Mouse (Mus musculus) hindbrain, embryonic 11.5 days (tissue): ENCODE data around the gene Mt2. TPM values are rescaled to one million over a fixed set of nuclear protein-coding genes. Genes with fewer than 3 reads are reported as not detected.

ENCODE experiments used
- ATAC-seq: fragments of 200-750 bp; cut with Nextera tagmentation; 2 replicates; pipeline ENCODE4 v1.8.0; 2017; ENCODE audit warnings: mild to moderate bottlenecking, moderate TSS enrichment, moderate library complexity; ENCODE audit not compliant: low FRiP score
- DNase-seq: peaks from one replicate; pipeline ENCODE4 v3.0.0-alpha.2; 2015; ENCODE audit warnings: low spot score
- H3K27ac ChIP-seq: fragments of 300-500 bp; sonication (generic); 2 replicates; pipeline ENCODE4 v1.5.1; 2014; ENCODE audit warnings: mild to moderate bottlenecking, low read depth, low read length
- H3K27me3 ChIP-seq: fragments of 300-500 bp; sonication (generic); 2 replicates; pipeline ENCODE4 v1.6.1; 2014; ENCODE audit warnings: mild to moderate bottlenecking, low read length, moderate library complexity, mixed read lengths; ENCODE audit not compliant: control insufficient read depth, insufficient read depth
- H3K36me3 ChIP-seq: fragments of 300-500 bp; sonication (generic); 2 replicates; pipeline ENCODE4 v1.6.1; 2014; ENCODE audit warnings: mild to moderate bottlenecking, low read length, moderate library complexity, mixed read lengths; ENCODE audit not compliant: control insufficient read depth, insufficient read depth
- H3K4me1 ChIP-seq: fragments of 300-500 bp; sonication (generic); replicated peaks from 2 replicates; pipeline ENCODE4 v1.6.1; 2014; ENCODE audit warnings: low read length, mixed read lengths; ENCODE audit not compliant: control insufficient read depth, insufficient read depth
- H3K4me2 ChIP-seq: fragments of 300-500 bp; sonication (generic); replicated peaks from 2 replicates; pipeline ENCODE4 v1.6.1; 2014; ENCODE audit warnings: mild to moderate bottlenecking, low read depth, low read length
- H3K4me3 ChIP-seq: fragments of 300-500 bp; sonication (generic); 2 replicates; pipeline ENCODE4 v1.5.1; 2014; ENCODE audit warnings: low read depth, low read length
- H3K9ac ChIP-seq: fragments of 300-500 bp; sonication (generic); 2 replicates; pipeline ENCODE4 v1.6.1; 2014; ENCODE audit warnings: low read depth, low read length
- H3K9me3 ChIP-seq: fragments of 300-500 bp; sonication (generic); 2 replicates; pipeline ENCODE4 v1.6.1; 2016; ENCODE audit warnings: low read length; ENCODE audit not compliant: control insufficient read depth
- WGBS: fragments of 180-500 bp; shearing (Covaris S2); extraction: QIAGEN DNeasy Blood & Tissue Kit; methylation state at CpG from one replicate; pipeline ENCODE4 v1.1.7; 2014; 5-methylcytosine and 5-hydroxymethylcytosine counted together
- polyA plus RNA-seq: library from polyadenylated mRNA; unstranded; fragments of >200 nt; fragmentation: Nextera tagmentation; extraction: Ambion mirVana; gene quantifications from 2 replicates; pipeline ENCODE4 v1.2.1, GENCODE M21; 2014

Gene Mt2
- polyA plus RNA-seq, 1 experiment from 2014 or later, result 29.3 TPM

GRCm38 (mm10) chr8:94177716-94178390 lies 5.4 kb downstream of the Mt2 start:
- Histone ChIP-seq H3K4me1 (peaks cover 3% of the 10 kb centered on the region; the same call in 1 of the 2 replicates), H3K27me3 (peaks cover 70% of the 10 kb centered on the region), H3K36me3 (no peaks in the 10 kb centered on the region), H3K4me2 (no peak overlapping the region), H3K27ac (no peak overlapping the region), H3K4me3 (no peak overlapping the region), H3K9ac (no peak overlapping the region), H3K9me3 (no peaks in the 10 kb centered on the region)
- ATAC-seq, result no peak
- WGBS, result 60% methylated on average over 7 of the region's 7 CpGs
- DNase-seq, result no peak

- Histone ChIP-seq H3K4me3 (peak within 1 kb of the TSS; percentile 33), H3K4me2 (peak within 1 kb of the TSS; percentile 54), H3K9me3 (no peaks in the 10 kb centered on the region), H3K9ac (no peak within 1 kb of the TSS), H3K4me1 (peaks cover 3% of the 10 kb centered on the region; the same call in 1 of the 2 replicates), H3K27ac (no peak within 1 kb of the TSS), H3K27me3 (peaks cover 70% of the 10 kb centered on the region), H3K36me3 (no peaks in the 10 kb centered on the region)
- ATAC-seq, result peak; percentile 74
- DNase-seq, result peak; percentile 76
- under 1% methylated on average over 50 of the region's 50 CpGs for WGBS
Observed at GRCm38 (mm10) chr8:94178857-94179712, 6.6 kb downstream of the Mt2 start, which contains the start of gene Mt1. Gene Mt1, plus strand, starts transcription at chr8:94179082.

GRCm38 (mm10) chr8:94179713-94180560 lies 7.5 kb downstream of the Mt2 start:
- peaks cover 69% of the 10 kb centered on the region for H3K27me3 ChIP-seq
- H3K36me3 ChIP-seq, result no peaks in the 10 kb centered on the region
- peak overlapping the region; percentile 54 for H3K4me2 ChIP-seq
- H3K27ac ChIP-seq, result no peak overlapping the region
- peaks cover 3% of the 10 kb centered on the region; the same call in 1 of the 2 replicates for H3K4me1 ChIP-seq
- ATAC-seq (0 out of 2 replicates have a peak, but pooled peaks have one; percentile 41), DNase-seq (peak; percentile 49)
- no peaks in the 10 kb centered on the region for H3K9me3 ChIP-seq
- H3K4me3 ChIP-seq, result peak overlapping the region; percentile 33
- H3K9ac ChIP-seq, result no peak overlapping the region
- WGBS, result 3% methylated on average over 25 of the region's 25 CpGs

DNA sequence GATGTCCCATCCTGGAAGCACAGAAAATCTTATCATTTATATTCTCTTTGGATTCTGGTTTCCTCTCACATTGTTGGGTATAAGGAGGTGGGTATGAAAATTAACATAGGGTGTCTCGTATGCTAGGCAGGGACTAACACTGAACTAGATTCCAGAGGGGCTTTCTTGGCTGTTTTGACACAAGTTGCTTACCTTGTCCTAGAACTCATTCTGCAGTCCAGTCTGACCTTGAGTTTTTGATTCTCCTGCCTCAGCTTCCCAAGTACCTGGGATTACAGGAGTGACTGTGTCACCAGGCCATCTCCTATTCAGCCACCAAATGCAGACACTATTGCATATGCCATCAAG lies 8.1 kb downstream of the Mt2 start:
- no peaks in the 10 kb centered on the region for H3K9me3 ChIP-seq
- H3K4me2 ChIP-seq, result no peak overlapping the region
- 73% methylated on average over 1 of the region's 1 CpGs for WGBS
- H3K27me3 ChIP-seq, result peaks cover 72% of the 10 kb centered on the region
- H3K36me3 ChIP-seq, result no peaks in the 10 kb centered on the region
- no peak overlapping the region for H3K4me3 ChIP-seq
- H3K4me1 ChIP-seq, result peaks cover 3% of the 10 kb centered on the region; the same call in 1 of the 2 replicates
- no peak overlapping the region for H3K9ac ChIP-seq
- H3K27ac ChIP-seq, result no peak overlapping the region
- ATAC-seq (no peak), DNase-seq (no peak)

DNA sequence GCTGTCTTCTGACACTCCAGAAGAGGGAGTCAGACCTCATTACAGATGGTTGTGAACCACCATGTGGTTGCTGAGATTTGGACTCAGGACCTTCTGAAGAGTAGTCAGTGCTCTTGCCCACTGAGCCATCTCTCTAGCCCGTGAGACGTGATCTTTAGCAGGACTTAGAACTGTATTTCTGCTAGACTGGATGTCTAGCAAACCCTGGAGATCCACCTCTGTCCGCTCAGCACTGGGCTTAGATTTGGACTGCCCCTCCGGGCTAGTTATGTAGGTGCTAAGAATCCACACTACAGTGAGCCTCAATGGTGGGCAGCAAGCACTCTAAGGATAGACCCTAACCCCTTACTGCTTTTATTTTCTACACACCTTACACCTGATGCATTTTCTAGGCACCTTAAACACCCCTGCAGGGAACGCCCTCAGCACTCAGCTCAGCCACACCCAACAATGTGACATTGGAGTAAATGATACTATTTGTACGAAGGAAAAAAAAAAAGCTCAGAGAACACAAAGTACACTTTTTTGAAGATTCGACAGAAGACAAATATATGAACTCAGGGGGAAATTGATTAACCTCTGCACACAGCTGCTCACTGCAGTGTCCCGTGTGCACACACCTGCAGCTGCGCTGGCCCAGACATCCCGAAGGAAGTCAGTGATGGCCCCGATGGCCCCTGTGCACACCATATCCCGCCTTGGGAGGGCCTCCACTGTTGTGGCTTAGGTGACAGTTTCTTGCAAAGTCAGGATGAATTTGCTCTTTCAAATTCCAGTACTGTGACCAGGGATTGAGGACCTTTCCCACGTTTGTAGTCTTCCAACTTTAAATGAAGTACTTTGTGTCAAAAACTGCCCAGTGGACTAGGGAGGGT lies 9.8 kb downstream of the Mt2 start:
- no peak for ATAC-seq
- WGBS, result 66% methylated on average over 13 of the region's 13 CpGs
- DNase-seq, result no peak

DNA sequence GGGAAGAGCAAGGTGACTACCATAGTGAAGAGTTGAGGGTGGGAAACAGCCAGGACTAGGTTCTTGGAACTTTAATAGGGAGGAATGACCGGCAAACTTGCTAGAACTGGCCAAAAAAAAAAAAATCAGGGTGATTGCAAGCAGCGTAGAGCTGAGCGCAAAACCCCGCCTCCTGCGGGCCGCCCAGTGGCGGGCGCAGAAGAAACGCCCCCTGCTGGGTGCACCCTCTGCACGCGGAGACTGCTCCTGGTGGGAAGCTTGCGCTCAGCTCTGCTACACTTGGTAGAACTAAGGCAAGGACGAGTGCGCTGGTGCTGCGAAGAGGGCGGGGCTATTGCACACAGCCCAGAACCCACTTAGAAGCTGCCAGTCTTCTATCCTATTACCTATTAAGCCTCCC lies 10.7 kb downstream of the Mt2 start:
- peaks cover 3% of the 10 kb centered on the region; the same call in 1 of the 2 replicates for H3K4me1 ChIP-seq
- ATAC-seq, result peak; percentile 44

More for the DNA sequence above, 9.8 kb downstream of the Mt2 start:
- H3K4me1 ChIP-seq, result peaks cover 3% of the 10 kb centered on the region; the same call in 1 of the 2 replicates
- H3K9ac ChIP-seq, result no peak overlapping the region
- H3K4me2 ChIP-seq, result peak overlapping the region; percentile 23; the same call in 1 of the 2 replicates
- H3K4me3 ChIP-seq, result no peak overlapping the region
- no peaks in the 10 kb centered on the region for H3K36me3 ChIP-seq
- H3K9me3 ChIP-seq, result no peaks in the 10 kb centered on the region
- peaks cover 83% of the 10 kb centered on the region for H3K27me3 ChIP-seq
- H3K27ac ChIP-seq, result no peak overlapping the region

DNA sequence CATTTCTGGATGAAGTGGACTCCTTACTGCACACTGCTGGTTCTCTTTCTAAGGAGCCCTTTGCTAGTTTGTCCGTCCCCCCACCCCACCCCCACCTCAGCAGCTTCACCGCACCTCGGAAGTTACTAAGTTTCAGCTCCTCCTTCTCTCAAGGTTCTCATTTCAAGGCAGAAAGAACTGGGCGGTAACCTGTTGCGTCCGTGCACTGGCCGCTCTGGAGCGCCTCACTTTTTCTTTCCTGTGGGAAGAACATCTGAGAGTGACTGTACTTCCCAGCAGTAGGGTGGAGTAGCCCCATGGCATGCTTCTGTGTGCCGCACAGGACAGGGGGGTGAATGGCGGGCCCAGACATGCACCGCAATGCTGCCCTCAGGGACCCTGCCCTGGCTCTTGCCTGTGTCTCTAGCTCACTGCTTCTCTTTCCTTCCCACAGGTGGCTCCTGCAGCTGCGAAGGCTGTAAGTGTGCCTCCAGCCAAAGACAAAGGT lies 11.9 kb downstream of the Mt2 start:
- Histone ChIP-seq H3K4me1 (peaks cover 3% of the 10 kb centered on the region; the same call in 1 of the 2 replicates), H3K36me3 (no peaks in the 10 kb centered on the region), H3K4me3 (no peak overlapping the region), H3K27ac (no peak overlapping the region), H3K27me3 (peaks cover 73% of the 10 kb centered on the region), H3K9me3 (no peaks in the 10 kb centered on the region), H3K9ac (no peak overlapping the region), H3K4me2 (no peak overlapping the region)
- ATAC-seq, result no peak
- 16% methylated on average over 12 of the region's 12 CpGs for WGBS
- peak; percentile 7 for DNase-seq

More for the DNA sequence above, 10.7 kb downstream of the Mt2 start:
- DNase-seq, result peak; percentile 78
- Histone ChIP-seq H3K36me3 (no peaks in the 10 kb centered on the region), H3K4me3 (no peak overlapping the region), H3K27ac (no peak overlapping the region), H3K4me2 (peak overlapping the region; percentile 23; the same call in 1 of the 2 replicates), H3K9ac (no peak overlapping the region), H3K9me3 (no peaks in the 10 kb centered on the region), H3K27me3 (peaks cover 81% of the 10 kb centered on the region)
- WGBS, result under 1% methylated on average over 16 of the region's 16 CpGs
